Mouse (Mus musculus) heart, embryonic 11.5 days (tissue): Measurements from ENCODE around the gene Dgcr6. TPM values are rescaled to one million over a fixed set of nuclear protein-coding genes. Genes with fewer than 3 reads are reported as not detected.

ENCODE experiments used
- ATAC-seq: fragments of 200-750 bp; cut with Nextera tagmentation; replicated peaks from 2 replicates; pipeline ENCODE4 v1.8.0; 2017; ENCODE audit warnings: moderate library complexity; ENCODE audit not compliant: insufficient number of reproducible peaks, low FRiP score, low TSS enrichment
- H3K27ac ChIP-seq: fragments of 300-500 bp; sonication (generic); 2 replicates; pipeline ENCODE4 v1.5.1; 2014; ENCODE audit warnings: mild to moderate bottlenecking, low read depth, low read length
- H3K27me3 ChIP-seq: fragments of 300-500 bp; sonication (generic); 2 replicates; pipeline ENCODE4 v1.6.1; 2014; ENCODE audit warnings: mild to moderate bottlenecking, low read length, mixed read lengths; ENCODE audit not compliant: control insufficient read depth, insufficient read depth
- H3K36me3 ChIP-seq: fragments of 300-500 bp; sonication (generic); 2 replicates; pipeline ENCODE4 v1.6.1; 2014; ENCODE audit warnings: mild to moderate bottlenecking, low read length, moderate library complexity, mixed read lengths; ENCODE audit not compliant: control insufficient read depth, insufficient read depth
- H3K4me1 ChIP-seq: fragments of 300-500 bp; sonication (generic); 2 replicates; pipeline ENCODE4 v1.6.1; 2014; ENCODE audit warnings: low read length; ENCODE audit not compliant: control insufficient read depth, insufficient read depth
- H3K4me2 ChIP-seq: fragments of 300-500 bp; sonication (generic); 2 replicates; pipeline ENCODE4 v1.6.1; 2014; ENCODE audit warnings: mild to moderate bottlenecking, moderate library complexity
- H3K4me3 ChIP-seq: fragments of 300-500 bp; sonication (generic); 2 replicates; pipeline ENCODE4 v1.5.1; 2014; ENCODE audit warnings: low read depth, low read length
- H3K9ac ChIP-seq: fragments of 300-500 bp; sonication (generic); 2 replicates; pipeline ENCODE4 v1.6.1; 2014; ENCODE audit warnings: mild to moderate bottlenecking, low read depth, low read length, moderate library complexity
- H3K9me3 ChIP-seq: fragments of 300-500 bp; sonication (generic); replicated peaks from 2 replicates; pipeline ENCODE4 v1.6.1; 2016; ENCODE audit warnings: low read length; ENCODE audit not compliant: control insufficient read depth
- WGBS: fragments of 180-500 bp; shearing (Covaris S2); extraction: QIAGEN DNeasy Blood & Tissue Kit; methylation state at CpG from one replicate; pipeline ENCODE4 v1.1.7; 2014; ENCODE audit not compliant: insufficient replicate concordance; 5-methylcytosine and 5-hydroxymethylcytosine counted together
- polyA plus RNA-seq: library from polyadenylated mRNA; unstranded; fragments of >200 nt; fragmentation: Nextera tagmentation; extraction: Ambion mirVana; gene quantifications from 2 replicates; pipeline ENCODE4 v1.2.1, GENCODE M21; 2014

Dgcr6 gene
- polyA plus RNA-seq, 1 experiment from 2014 or later, result 64.7 TPM

- no peaks in the 10 kb centered on the region for H3K4me1 ChIP-seq
- no peaks in the 10 kb centered on the region for H3K27me3 ChIP-seq
- no peak overlapping the region for H3K4me3 ChIP-seq
- H3K36me3 ChIP-seq, result no peaks in the 10 kb centered on the region
- no peak overlapping the region for H3K9ac ChIP-seq
- H3K27ac ChIP-seq, result no peak overlapping the region
- no peak for ATAC-seq
- no peak overlapping the region for H3K4me2 ChIP-seq
- 59% methylated on average over 4 of the region's 4 CpGs for WGBS
- no peaks in the 10 kb centered on the region for H3K9me3 ChIP-seq
These were observed 18.4 kb upstream of the Dgcr6 start for GRCm38 (mm10) chr16:18034286-18034685.

- ATAC-seq, result peak; percentile 46; the same call in 1 of the 2 replicates
- no peaks in the 10 kb centered on the region for H3K9me3 ChIP-seq
- H3K4me1 ChIP-seq, result no peaks in the 10 kb centered on the region
- no peak overlapping the region for H3K27ac ChIP-seq
- no peak overlapping the region for H3K4me3 ChIP-seq
- no peak overlapping the region for H3K4me2 ChIP-seq
- H3K9ac ChIP-seq, result no peak overlapping the region
- no peaks in the 10 kb centered on the region; the same call in 1 of the 2 replicates for H3K27me3 ChIP-seq
- 14% methylated on average over 16 of the region's 16 CpGs for WGBS
- no peaks in the 10 kb centered on the region for H3K36me3 ChIP-seq
These were observed 16.2 kb upstream of the Dgcr6 start for GRCm38 (mm10) chr16:18036425-18036955.

- 50% methylated on average over 9 of the region's 9 CpGs for WGBS
- Histone ChIP-seq H3K27ac (no peak overlapping the region), H3K36me3 (no peaks in the 10 kb centered on the region), H3K9me3 (no peaks in the 10 kb centered on the region), H3K4me3 (no peak overlapping the region), H3K9ac (no peak overlapping the region), H3K4me1 (no peaks in the 10 kb centered on the region), H3K4me2 (no peak overlapping the region), H3K27me3 (no peaks in the 10 kb centered on the region; the same call in 1 of the 2 replicates)
- ATAC-seq, result no peak
These were observed 15.6 kb upstream of the Dgcr6 start for GRCm38 (mm10) chr16:18037025-18037424.

- Histone ChIP-seq H3K4me2 (no peak overlapping the region), H3K4me3 (no peak overlapping the region), H3K9ac (no peak overlapping the region), H3K27me3 (no peaks in the 10 kb centered on the region; the same call in 1 of the 2 replicates), H3K36me3 (no peaks in the 10 kb centered on the region), H3K9me3 (no peaks in the 10 kb centered on the region), H3K27ac (no peak overlapping the region), H3K4me1 (no peaks in the 10 kb centered on the region)
- ATAC-seq, result no peak
- 76% methylated on average over 10 of the region's 10 CpGs for WGBS
These were observed 7.7 kb upstream of the Dgcr6 start for GRCm38 (mm10) chr16:18044991-18045390.

GRCm38 (mm10) chr16:18047660-18048059, 5.0 kb upstream of the Dgcr6 start:
- no peak overlapping the region for H3K4me2 ChIP-seq
- H3K36me3 ChIP-seq, result no peaks in the 10 kb centered on the region
- no peaks in the 10 kb centered on the region for H3K27me3 ChIP-seq
- 6% methylated on average over 3 of the region's 3 CpGs for WGBS
- H3K9ac ChIP-seq, result no peak overlapping the region
- no peaks in the 10 kb centered on the region for H3K9me3 ChIP-seq
- H3K4me3 ChIP-seq, result no peak overlapping the region
- H3K27ac ChIP-seq, result no peak overlapping the region
- no peaks in the 10 kb centered on the region for H3K4me1 ChIP-seq
- no peak for ATAC-seq

GRCm38 (mm10) chr16:18048071-18048470, 4.6 kb upstream of the Dgcr6 start:
- Histone ChIP-seq H3K27ac (no peak overlapping the region), H3K27me3 (no peaks in the 10 kb centered on the region), H3K9me3 (no peaks in the 10 kb centered on the region), H3K4me1 (peaks cover 3% of the 10 kb centered on the region; the same call in 1 of the 2 replicates), H3K4me3 (no peak overlapping the region), H3K4me2 (no peak overlapping the region), H3K36me3 (no peaks in the 10 kb centered on the region), H3K9ac (no peak overlapping the region)
- WGBS, result 66% methylated on average over 8 of the region's 8 CpGs
- no peak for ATAC-seq

- WGBS, result 52% methylated on average over 7 of the region's 7 CpGs
- Histone ChIP-seq H3K27me3 (no peaks in the 10 kb centered on the region), H3K9ac (no peak overlapping the region), H3K27ac (no peak overlapping the region), H3K36me3 (no peaks in the 10 kb centered on the region), H3K4me1 (peaks cover 6% of the 10 kb centered on the region; the same call in 1 of the 2 replicates), H3K9me3 (no peaks in the 10 kb centered on the region), H3K4me2 (no peak overlapping the region; the same call in 1 of the 2 replicates), H3K4me3 (no peak overlapping the region)
- ATAC-seq, result no peak
These were observed 338 bp upstream of the Dgcr6 start for GRCm38 (mm10) chr16:18052322-18052721.

GRCm38 (mm10) chr16:18056215-18056614, 3.6 kb downstream of the Dgcr6 start:
- Histone ChIP-seq H3K27me3 (no peaks in the 10 kb centered on the region), H3K4me3 (no peak overlapping the region), H3K9me3 (no peaks in the 10 kb centered on the region), H3K27ac (no peak overlapping the region), H3K9ac (no peak overlapping the region), H3K36me3 (no peaks in the 10 kb centered on the region), H3K4me2 (no peak overlapping the region), H3K4me1 (peaks cover 6% of the 10 kb centered on the region; the same call in 1 of the 2 replicates)
- no peak for ATAC-seq
- 34% methylated on average over 2 of the region's 2 CpGs for WGBS

- 83% methylated on average over 6 of the region's 6 CpGs for WGBS
- no peak overlapping the region for H3K27ac ChIP-seq
- H3K4me1 ChIP-seq, result 0 out of 2 replicates have a peak, but pooled peaks cover 4% of the 10 kb centered on the region
- no peak overlapping the region for H3K9ac ChIP-seq
- H3K4me3 ChIP-seq, result no peak overlapping the region
- no peaks in the 10 kb centered on the region for H3K27me3 ChIP-seq
- no peak for ATAC-seq
- H3K4me2 ChIP-seq, result no peak overlapping the region
- H3K9me3 ChIP-seq, result no peaks in the 10 kb centered on the region
- no peaks in the 10 kb centered on the region for H3K36me3 ChIP-seq
These were observed 5.7 kb downstream of the Dgcr6 start for GRCm38 (mm10) chr16:18058331-18058731.
